Mouse (Mus musculus): ENCODE results near the gene Dnmt3a.

Gene Dnmt3a

DNA sequence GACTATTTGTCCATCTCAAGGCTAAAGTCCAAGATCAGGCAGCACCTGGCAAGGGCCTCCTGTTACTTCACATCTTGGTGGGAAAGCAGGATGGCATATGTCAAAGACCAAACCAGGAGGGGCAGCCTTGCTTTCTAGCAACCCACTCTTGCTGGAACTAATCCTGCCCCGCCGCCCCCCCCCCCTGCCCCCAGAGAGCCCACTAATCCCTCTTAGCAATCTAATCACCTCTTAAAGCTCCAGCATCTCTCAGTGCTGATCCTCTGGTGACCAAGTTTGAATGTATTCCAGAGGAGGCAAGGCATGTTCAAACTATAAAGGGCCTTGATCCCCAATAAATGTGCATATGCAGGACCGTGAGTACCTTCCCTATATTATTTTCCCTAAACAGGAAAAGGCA is 18.8 kb upstream of the Dnmt3a start:
- no peak for DNase-seq (ENCODE audit: low spot score in 2 of 2)

DNA sequence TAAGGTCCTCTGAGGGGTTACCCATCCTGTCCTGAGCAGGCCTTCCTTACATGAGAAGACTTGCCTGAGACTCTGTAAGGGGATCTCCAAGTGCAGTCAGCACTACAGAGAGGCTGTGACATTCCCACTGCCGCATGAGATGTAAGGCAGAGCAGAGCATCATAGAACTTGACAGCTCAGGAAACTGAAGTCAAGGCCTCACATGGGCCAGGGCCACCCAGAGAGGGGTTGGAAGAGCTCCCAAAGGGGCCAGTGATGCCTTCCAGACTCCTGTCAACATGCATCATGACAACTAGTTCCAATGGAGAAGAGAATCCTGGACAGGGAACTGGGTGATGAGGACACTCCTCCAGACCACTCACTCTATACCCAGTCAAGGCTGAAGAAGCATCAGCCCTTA is 18.3 kb upstream of the Dnmt3a start:
- DNase-seq (ENCODE audit: low spot score in 2 of 2) = no peak

DNA sequence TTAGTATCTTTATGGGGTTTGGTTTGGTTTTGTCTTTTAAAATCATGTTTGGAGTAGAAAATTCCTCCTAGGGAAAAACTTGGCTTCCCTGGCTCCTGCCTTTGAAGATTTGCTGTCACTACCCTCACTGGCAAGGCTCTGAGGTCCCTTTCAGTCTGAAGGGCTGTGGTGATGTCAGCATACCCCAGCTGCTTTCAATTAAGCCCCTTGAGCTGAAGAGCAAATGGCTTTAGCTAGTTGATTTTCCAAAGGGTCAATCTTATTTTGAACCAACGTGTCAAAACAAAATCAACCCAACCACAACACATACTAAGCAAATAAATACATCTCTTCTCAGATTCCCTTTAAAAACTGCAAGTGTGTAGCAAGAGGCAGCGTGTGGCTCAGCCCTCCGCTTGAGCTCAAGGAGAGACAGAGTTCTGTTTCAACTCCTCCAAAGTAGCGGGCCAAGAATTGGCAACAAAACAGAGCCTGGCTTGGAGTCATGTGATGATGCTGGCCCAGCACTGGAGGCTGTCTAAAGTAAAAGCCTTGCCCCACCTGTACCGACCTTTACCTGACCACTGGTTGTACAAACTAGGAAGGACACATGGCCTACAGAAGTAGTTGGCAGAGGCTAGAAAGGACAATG is 17.3 kb upstream of the Dnmt3a start:
- DNase-seq (ENCODE audit: low spot score in 2 of 2) = no peak

DNA sequence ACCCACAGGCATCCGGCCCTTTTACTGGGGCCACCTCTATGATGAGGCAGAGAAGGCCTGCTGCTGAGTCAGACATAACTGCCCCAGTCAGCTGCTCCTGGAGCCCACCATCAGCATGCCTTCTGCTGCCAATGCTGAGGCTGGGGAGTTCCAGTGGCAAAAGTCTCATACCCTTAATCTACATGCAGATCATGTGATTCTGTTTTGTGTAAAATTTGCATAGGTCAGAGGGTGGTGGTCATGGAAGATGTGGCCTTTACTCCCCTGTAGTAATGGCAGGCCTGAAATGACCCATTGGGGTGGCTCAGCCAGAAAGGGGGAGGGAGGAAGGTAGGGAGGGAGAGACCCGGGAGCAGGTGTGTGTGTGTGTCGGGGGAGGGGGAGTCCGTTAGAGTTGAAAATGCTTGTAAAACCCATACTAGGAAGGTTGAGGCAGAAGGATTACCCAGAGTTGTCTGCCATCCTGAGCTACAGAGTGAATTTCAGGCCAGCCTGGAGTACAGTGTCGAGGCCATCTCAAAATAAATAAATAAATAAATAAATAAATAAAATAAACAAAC is 16.1 kb upstream of the Dnmt3a start:
- DNase-seq (ENCODE audit: low spot score in 2 of 2) = no peak

DNA sequence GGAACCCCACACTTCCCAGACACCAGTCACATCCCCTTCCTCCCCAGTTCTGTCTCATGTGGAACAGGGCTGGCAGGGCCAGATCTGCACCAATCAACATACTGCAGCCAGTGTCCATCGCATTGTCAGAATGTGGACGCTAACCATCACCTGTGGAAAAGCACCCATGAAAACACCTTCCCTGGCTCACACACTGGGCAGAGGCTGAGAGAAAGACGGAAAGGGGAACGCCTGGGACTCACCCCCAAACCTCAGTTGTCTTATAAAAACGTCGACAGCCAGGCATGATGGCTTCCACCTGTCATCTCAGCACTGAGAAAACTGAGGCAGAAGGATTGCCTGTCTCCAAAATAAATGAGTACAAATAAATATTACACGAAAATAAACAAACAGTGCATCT is 14.6 kb upstream of the Dnmt3a start:
- DNase-seq (ENCODE audit: low spot score in 2 of 2) = no peak

DNA sequence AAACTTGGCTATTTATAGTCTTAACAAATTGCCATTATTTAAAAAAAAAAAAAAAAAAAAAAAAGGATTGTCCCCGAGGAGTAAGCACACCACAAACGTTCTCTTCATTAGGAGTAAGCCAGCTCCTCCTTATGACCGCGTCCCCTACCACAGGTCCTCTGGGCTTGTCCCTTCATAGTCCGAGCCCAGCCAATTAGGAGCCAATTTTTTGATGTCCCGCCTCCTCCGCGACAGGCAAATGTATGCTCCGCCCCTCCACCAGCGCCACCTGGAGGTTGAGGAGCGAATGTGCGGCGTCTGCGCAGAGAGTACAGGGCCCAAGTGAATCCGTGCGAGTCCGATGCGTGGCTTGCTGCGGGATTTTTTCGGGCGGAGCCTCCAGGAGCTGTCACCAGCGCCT is 14.1 kb upstream of the Dnmt3a start:
- DNase-seq (ENCODE audit: low spot score in 2 of 2) = peak; percentile 97

DNA sequence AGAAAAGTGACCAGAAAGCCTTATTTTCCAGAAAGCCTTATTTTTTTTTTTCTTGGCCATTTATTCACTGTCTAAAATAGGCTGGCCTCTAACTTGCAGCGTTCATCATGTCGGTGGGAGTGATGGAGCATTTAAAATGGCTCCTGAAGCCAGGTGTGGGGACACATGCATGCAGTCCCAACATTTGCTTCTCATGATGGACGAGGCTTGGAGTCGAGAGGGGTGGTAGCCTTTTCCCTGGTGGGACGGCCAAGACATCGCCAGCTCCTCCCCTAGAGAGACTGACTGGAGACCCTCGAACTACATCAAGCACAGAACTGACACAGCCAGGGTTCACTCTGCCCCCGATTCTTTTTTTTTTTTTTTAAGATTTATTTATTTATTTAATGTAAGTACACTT is 13.6 kb upstream of the Dnmt3a start:
- no peak for DNase-seq (ENCODE audit: low spot score in 2 of 2)

DNA sequence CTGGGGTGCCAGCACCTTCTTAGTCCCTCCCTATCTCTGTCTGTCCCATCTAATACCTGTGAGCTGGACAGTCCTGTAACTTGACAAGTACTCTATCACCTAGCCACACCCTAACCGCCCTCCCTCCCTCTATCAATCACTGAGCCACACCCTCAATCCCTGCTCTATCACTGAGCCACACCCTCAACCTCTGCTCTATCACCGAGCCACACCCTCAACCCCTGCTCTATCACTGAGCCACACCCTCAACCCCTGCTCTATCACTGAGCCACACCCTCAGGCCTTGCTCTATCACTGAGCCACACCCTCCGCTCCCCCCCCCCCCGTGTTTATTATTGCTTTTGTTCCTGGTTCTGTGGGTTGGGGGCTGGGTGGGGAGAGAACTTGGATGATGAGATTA is 10.2 kb upstream of the Dnmt3a start:
- DNase-seq (ENCODE audit: low spot score in 2 of 2) = no peak

DNA sequence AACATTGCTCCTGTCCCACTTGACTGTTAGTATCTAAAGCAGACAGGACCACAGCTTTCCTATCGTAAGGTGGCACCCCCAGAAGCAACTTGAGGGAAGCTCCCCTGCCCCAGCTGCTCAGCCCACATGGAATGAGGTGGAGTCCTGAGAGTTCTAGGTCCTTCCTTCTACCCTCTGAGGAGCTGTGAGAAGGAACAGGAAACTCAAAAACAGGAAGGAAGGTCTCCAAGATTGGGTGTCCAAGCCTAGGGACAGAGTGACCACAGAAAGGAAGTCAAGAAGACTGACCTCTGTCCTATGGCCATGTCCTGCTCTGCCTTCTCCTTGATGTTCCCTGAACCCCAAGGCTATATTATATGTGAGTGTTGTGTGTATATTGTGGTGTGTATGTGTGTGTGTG is 6.3 kb upstream of the Dnmt3a start:
- no peak for DNase-seq (ENCODE audit: low spot score in 2 of 2)

DNA sequence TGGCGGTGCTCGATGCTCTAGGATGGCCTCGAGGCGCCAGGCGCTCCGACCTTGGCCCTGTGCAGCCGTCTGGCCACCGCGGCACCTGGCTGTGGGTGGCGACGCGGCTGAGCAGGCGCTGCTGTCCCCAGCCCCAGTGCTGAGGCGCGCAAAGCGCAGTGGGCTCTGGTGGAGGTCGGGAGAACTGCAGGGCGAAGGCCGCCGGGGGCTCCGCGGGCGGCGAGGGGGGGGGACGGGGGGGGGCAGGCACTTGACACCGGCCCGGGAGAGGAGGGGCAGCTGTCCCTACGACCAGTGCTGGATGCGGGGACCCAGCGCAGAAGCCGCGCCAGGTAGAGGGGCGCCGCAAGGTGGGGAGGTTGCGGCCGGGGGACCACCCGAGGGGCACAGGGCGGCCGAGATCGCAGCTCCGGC is 471 bp downstream of the Dnmt3a start:
- no peak for DNase-seq (ENCODE audit: low spot score in 2 of 2)

DNA sequence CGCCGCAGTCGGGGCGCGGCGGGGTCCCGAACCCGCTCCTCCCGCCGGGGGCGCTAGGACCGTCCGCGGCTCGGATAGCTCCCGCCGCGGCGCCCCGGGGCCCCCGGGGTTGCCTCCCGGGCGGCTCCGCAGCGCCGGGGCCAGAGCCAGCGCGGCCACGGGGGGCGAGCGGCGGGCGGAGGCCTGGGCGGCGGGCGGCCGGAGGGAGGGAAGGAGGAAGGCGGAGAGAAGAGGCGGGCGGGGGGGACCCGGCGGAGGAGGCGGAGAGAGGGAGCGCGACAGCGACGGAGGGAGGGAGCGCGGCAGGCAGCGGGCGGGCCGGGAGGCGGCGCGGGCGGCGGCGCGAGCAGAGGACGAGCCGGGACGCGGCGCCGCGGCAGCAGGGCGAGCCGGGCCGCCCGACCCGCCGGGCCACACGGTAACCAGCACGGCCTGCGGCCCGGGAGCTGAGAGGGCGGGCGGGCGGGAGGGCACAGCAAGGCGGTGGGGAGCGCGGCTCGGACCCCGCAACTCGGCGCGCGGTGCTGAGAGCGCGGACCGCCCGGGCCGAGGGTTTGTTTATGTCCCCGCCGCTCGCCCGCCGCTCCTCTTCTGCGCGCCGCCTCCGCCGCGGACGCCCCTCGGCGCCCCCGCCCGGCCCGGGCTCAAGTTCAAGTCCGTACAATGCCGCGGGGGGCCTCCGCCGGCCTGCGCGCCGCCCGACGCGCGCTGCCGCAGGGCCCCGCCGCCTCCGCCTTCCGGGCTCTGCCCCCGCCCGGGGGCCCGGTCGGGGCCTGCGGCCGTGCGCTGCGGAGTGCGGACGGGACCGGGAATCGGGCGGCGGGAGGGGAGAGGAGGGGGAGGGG is 1.1 kb downstream of the Dnmt3a start:
- no peak for DNase-seq (ENCODE audit: low spot score in 2 of 2)

DNA sequence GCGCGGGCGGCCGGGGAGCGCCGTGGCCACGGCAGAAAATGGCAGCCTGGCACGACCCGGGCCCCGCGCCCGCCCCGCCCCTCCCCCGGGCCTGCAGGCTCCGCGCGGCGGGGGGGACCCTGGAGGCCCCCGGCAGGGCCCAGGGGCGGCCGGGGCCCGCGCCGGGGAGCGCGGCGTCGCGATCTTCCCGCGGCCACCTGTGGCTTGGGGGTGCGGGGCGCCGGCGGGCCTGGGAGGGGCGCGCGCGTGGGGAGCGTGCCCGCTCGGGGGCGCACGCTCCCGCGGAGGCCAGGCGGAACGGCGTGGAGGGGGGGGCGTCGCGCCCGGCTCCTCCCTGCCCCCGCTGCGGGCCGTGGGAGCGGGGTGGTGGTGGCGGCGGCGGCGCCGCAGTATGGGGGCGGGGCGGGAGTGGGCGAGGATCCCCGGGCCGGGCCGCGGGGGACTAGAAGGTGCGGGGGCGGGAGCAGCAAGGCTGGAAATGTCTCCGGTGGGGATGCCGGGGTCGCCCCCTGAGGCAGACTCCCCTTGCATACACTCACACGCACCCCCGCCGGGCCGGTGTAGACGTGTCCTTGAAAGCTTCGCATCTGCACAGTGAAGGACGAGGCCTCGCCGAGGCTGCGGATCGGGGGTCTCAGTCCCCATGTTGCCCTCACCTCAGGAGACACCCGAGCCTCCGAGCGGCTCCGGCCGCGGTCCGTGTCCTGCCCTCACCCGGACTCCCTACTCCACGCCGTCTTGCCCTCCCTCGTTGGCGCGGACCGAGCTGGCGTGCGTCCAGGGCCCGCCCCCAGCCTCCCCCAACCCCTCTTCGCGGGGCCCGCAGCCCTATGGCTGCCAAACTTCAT is 2.0 kb downstream of the Dnmt3a start:
- no peak for DNase-seq (ENCODE audit: low spot score in 2 of 2)

DNA sequence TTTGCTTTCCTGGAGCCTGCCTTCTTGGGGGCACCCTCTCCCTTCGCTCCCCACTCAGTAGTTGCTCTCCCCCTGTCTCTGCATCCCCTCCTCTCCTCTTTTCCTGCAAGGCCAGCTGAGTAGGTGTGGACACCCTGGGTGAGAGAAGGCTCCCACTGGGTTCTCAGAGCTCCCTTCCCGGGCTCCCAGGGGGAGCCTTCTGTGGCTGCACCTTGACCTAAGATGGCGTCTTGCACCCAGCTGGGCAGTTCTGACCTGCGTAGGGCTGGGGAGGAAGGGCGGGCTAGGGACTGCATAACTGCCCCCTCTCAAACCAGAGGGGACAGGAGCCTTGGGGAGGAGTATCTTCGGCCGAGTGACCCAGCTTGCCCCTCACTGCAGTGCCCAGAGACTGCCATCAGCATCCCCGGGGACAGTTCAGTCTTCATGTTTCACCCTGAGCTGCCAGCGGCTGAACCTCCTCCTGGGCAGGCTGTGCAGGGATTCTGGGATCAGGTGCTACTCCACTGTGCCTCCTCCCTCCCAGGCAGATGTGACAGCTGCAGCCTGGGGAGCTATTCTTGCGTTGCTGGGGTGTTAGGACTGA is 2.7 kb downstream of the Dnmt3a start:
- no peak for DNase-seq (ENCODE audit: low spot score in 2 of 2)

DNA sequence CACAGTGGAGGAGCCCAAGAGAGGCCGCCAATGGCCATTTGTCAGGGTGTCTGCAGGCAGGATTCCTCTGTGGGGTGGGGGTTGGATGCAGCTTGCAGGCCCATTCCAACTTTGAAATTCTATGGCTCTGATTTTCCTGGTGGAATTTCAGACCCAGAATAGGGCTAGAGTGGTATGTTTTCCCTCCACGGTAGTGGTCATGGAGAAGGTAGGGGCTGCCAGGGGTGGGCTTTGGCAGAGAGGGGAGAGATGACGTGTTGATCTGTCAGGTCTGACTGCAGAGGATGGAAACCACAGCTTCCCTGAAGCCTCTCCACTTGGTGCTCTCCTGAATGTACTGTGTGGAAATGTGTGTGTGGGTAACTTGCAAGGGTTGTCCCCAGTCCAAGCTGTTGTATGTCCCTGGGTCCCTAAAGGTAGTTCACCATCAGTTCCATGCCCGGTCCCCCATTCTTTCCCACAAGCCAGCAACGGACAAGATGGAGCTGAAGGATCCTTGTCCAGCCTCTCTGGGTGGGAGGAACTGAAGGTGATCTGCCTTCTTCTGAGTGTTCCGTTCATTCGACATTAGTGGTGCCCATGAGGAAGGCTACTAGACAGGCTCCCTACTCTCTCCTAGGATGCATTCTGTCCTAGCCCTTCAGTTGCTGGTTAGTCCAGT is 3.8 kb downstream of the Dnmt3a start:
- no peak for DNase-seq (ENCODE audit: low spot score in 2 of 2)

DNA sequence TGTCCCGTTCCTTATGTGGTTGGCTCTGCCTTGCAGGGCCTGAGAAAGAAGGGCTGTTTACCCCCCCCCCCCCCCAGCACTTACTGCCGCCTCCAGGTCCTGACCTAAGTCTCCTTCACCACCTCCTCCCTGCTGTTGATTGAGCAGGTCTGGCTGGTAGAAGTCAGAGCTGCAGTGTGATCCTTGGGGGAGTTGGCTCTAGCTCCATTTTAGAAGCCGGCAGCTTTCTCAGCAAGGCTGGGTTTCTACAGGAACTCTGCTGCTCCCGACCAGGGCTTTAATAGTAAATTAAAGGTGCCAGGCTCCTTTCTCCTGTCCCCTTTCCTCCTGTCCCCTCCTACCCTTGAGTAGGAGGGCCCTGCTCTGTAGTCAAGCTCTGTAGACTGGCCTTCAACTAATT is 4.6 kb downstream of the Dnmt3a start:
- DNase-seq (ENCODE audit: low spot score in 2 of 2) = no peak

DNA sequence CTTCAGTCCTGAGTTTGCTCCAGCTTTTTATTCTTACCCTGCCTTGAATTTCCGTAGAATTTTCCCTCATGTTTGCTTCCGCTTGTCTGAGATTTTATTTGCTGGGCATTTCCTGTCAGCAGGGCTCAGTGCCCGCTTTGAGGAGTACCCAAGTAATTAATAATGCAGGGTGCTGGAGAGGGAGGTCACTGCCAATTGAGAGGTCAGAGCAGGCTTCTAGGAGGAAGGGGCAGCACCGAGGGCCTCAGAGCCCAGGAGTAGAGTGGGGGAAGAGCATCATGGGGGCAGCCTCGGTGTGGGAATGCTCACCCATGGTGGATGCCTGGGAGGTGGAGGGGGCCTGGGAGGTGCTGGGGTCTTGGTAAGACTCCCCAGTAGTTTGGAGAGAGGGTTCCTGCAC is 5.8 kb downstream of the Dnmt3a start:
- no peak for DNase-seq (ENCODE audit: low spot score in 2 of 2)

DNA sequence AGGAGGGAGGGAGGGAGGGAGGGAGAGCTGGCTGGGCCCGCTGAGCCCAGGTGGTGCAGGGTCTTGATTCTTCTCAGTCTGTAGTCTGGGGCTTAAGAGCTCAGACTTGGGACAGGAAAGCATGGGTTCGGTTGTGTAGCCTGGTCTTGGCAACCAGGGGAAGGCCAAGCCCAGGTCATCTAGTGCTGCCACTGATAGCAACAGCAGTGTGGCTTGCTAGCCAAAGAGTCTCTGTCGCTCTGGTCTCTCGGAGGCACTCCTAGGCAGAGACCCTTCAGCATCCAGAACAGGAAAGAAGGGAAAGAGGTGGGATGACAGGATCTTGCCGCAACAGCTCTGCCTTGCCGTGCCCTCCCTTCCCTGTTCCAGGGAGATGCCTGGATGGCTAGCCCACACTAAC is 6.4 kb downstream of the Dnmt3a start:
- no peak for DNase-seq (ENCODE audit: low spot score in 2 of 2)

DNA sequence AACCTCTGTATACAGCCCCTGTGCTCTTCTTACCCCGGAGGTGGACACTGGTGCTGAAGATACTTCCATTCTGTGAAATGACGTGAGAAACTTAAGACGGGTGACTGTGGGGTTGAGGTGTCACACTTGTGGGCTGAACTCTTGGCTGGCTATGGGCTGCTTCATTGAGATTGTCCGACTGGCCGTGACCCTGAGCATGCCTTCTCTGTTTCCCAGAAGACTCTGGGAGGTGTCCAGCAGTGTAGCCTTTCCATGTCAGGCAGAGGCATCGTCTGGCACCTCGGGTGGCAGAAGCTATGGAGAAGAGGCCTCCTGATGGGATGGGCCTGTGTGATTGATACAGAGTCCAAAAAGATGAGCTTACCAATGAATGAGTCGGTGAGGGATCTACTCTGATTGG is 7.3 kb downstream of the Dnmt3a start:
- no peak for DNase-seq (ENCODE audit: low spot score in 2 of 2)

DNA sequence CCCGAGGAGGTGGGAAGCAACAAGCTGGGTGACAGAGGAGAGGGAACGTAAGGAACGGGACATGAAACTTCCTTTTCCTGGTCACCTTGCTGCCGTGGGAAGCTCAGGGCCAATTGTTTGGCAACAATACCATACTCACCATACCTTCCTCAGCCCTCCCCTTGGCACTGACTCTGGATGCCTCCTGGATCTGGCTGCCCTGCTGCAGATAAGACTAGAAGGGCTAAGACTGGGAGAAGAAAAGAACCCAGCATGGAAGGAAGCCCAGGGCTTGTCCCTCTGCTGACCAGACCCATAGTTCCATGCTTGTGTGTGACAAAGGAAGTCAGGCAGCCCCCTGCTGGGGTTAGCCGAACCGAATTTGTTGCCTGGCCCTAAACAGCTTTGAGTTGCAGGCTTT is 9.6 kb downstream of the Dnmt3a start:
- no peak for DNase-seq (ENCODE audit: low spot score in 2 of 2)

DNA sequence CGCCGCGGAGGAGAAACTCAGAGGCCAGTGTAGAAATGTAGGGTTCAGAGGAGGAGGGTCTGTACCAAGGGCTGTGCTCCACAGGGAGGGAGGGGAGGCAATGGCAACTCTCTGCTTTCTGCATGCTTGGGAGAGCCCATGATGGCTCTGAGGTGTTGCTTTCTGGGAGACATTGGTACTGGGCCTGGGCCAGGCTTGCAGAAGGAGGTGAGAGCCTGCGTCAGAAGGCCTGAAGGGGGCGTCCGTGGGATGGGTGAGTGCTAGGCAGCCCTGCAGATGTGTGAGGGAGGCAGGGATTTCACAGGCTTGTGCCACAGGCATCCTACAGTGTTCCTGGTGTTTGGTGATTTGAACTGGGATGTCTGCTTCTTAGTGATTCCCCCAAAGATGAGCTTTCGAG is 11.2 kb downstream of the Dnmt3a start:
- DNase-seq (ENCODE audit: low spot score in 2 of 2) = peak; percentile 71

DNA sequence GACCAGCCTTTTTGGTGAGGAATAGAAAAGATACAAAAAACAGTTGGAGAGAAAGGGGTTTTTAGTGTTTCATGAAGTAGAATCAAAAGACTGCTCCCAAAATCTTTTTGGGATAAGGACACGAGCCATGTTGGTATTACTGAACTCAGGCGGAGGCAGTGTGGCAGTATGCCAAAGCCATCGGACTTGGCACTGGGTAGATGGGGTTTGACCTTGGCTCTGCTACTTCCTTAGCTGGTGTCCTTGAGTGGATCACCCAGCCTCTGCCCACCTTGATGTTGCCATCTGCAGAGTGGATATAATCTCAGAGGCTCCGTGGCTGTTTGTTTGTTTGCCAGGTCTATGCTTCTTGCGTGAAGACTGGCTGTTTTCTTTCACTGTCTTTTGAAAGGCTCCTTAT is 11.8 kb downstream of the Dnmt3a start:
- DNase-seq (ENCODE audit: low spot score in 2 of 2) = no peak

Data from frontal cortex, postnatal 36 days (tissue).